In genomic region chr14:54714617-54715081, GRCm38 (mm10) we compare ENCODE assay signal across 8 mouse cellular contexts. TPM values are rescaled to one million over a fixed set of nuclear protein-coding genes. Genes with fewer than 3 reads are reported as not detected.
A peak's percentile ranks its signal among the peaks of the same experiment; 100 is the strongest.
DNase-seq lines count a peak whose midpoint lies in the region; ATAC-seq and TF ChIP-seq lines count a peak whose summit lies in the region.

No protein-coding gene starts in this region.

- H3K4me2 ChIP-seq in heart, embryonic 13.5 days: peak overlapping the region; percentile 88

- peaks cover 17% of the 10 kb centered on the region for H3K4me1 ChIP-seq in heart, embryonic 13.5 days
- H3K4me1 ChIP-seq in embryonic fibroblast, embryonic 13.5 days (ENCODE audit: control insufficient read depth, insufficient read depth, low read length): peaks cover 6% of the 10 kb centered on the region
- no peaks in the 10 kb centered on the region; the same call in 1 of the 2 replicates for H3K4me1 ChIP-seq in kidney, adult 2 months (ENCODE audit: control insufficient read depth, insufficient read depth, low read length)

- 0 out of 2 replicates have a peak, but pooled peaks have one; percentile 51 for ATAC-seq in heart, embryonic 13.5 days (ENCODE audit: extremely low read depth, insufficient number of reproducible peaks, low FRiP score, low TSS enrichment)

- H3K36me3 ChIP-seq in heart, embryonic 13.5 days: no peaks in the 10 kb centered on the region
- H3K36me3 ChIP-seq in kidney, adult 2 months (ENCODE audit: control insufficient read depth, insufficient read depth, low read length): no peaks in the 10 kb centered on the region

- peak overlapping the region; percentile 67 for H3K9ac ChIP-seq in heart, embryonic 13.5 days

- no peaks in the 10 kb centered on the region for H3K9me3 ChIP-seq in heart, embryonic 13.5 days

- peaks cover 18% of the 10 kb centered on the region; the same call in 1 of the 2 replicates for H3K27me3 ChIP-seq in heart, embryonic 13.5 days (replicated peaks)
- no peaks in the 10 kb centered on the region for H3K27me3 ChIP-seq in kidney, adult 2 months (replicated peaks; ENCODE audit: control insufficient read depth, insufficient read depth, low read length)

- H3K4me3 ChIP-seq in heart, embryonic 13.5 days: peak overlapping the region; percentile 46
- H3K4me3 ChIP-seq in embryonic fibroblast, embryonic 13.5 days (ENCODE audit: insufficient read depth, low read length): peak overlapping the region; percentile 41; the same call in 1 of the 2 replicates
- H3K4me3 ChIP-seq in kidney, adult 2 months (ENCODE audit: insufficient read depth, low read depth, low read length): peak overlapping the region; percentile 24

- WGBS in heart, embryonic 13.5 days: 4% methylated on average over 15 of the region's 15 CpGs
- under 1% methylated on average over 15 of the region's 15 CpGs for WGBS in kidney, adult 2 months

- TF ChIP-seq CTCF in embryonic fibroblast, embryonic 13.5 days (IDR thresholded peaks at IDR 0.05; ENCODE audit: borderline replicate concordance, insufficient read depth, low read length): no peak
- no peak for TF ChIP-seq CTCF in kidney, adult 2 months (conservative IDR thresholded peaks at IDR 0.05; ENCODE audit: insufficient read depth, insufficient read length, low read depth, low read length)

- H3K27ac ChIP-seq in heart, embryonic 13.5 days (replicated peaks): no peak overlapping the region
- H3K27ac ChIP-seq in embryonic fibroblast, embryonic 13.5 days (ENCODE audit: insufficient read depth, low read length): no peak overlapping the region
- H3K27ac ChIP-seq in kidney, adult 2 months (ENCODE audit: insufficient read depth, low read depth, low read length): no peak overlapping the region

- no peak for TF ChIP-seq POLR2A in embryonic fibroblast, embryonic 13.5 days (IDR thresholded peaks at IDR 0.05; ENCODE audit: low read depth, low read length)
- TF ChIP-seq POLR2A in kidney, adult 2 months (IDR thresholded peaks at IDR 0.05; ENCODE audit: low read depth, low read length): no peak

- DNase-seq in heart, adult 18-20 months: no peak
- DNase-seq in MN1 (ENCODE audit: low spot score): peak; percentile 54
- peak; percentile 39 for DNase-seq in kidney, adult 2 months
- peak; percentile 32 for DNase-seq in mesoderm, embryonic 11.5 days (ENCODE audit: low read depth, low spot score)
- DNase-seq in thymus, adult 18-20 months: peak; percentile 57 to 68
- DNase-seq in lung, postnatal 4 days: no peak

RNA-seq across cellular contexts. Expression of gene Cebpe, which starts 2.7 kb away (rescaled TPM):
- 0.11 TPM in 1 of 2 replicates, not detected in the other for polyA plus RNA-seq in heart, embryonic 13.5 days (2015; fragmentation: Nextera tagmentation; extraction: Ambion mirVana)
- total RNA-seq in heart, adult 18-20 months (2021): not detected
- not detected in 2 replicates for polyA plus RNA-seq in embryonic fibroblast, embryonic 13.5 days (2011; ENCODE audit: insufficient read length, low read depth, missing spikeins)
- 0.20 and 0.30 TPM in 2 replicates for polyA plus RNA-seq in kidney, adult 2 months (2012; rRNA removed)

RNA-seq across cellular contexts. Expression of gene Gm29776, which starts 16.0 kb away (rescaled TPM):
- 0.16 and 0.18 TPM in 2 replicates for polyA plus RNA-seq in heart, embryonic 13.5 days (2015; fragmentation: Nextera tagmentation; extraction: Ambion mirVana)
- total RNA-seq in heart, adult 18-20 months (2021): not detected
- polyA plus RNA-seq in embryonic fibroblast, embryonic 13.5 days (2011; ENCODE audit: insufficient read length, low read depth, missing spikeins): not detected in 2 replicates
- polyA plus RNA-seq in kidney, adult 2 months (2012; rRNA removed): 0.16 and 0.20 TPM in 2 replicates

RNA-seq across cellular contexts. Expression of gene Acin1, which starts 27.9 kb away (rescaled TPM):
- polyA plus RNA-seq in heart, embryonic 13.5 days (2015; fragmentation: Nextera tagmentation; extraction: Ambion mirVana): 81.2 and 85.3 TPM in 2 replicates
- 10 to 100 TPM; 64.7 to 81.3 TPM for total RNA-seq in heart, adult 18-20 months (2021)
- 184 and 243 TPM in 2 replicates for polyA plus RNA-seq in embryonic fibroblast, embryonic 13.5 days (2011; ENCODE audit: insufficient read length, low read depth, missing spikeins)
- 79.2 and 79.4 TPM in 2 replicates for polyA plus RNA-seq in kidney, adult 2 months (2012; rRNA removed)

RNA-seq across cellular contexts. Expression of gene 1700123O20Rik, which starts 28.6 kb away (rescaled TPM):
- polyA plus RNA-seq in heart, embryonic 13.5 days (2015; fragmentation: Nextera tagmentation; extraction: Ambion mirVana): 48.1 and 49.2 TPM in 2 replicates
- total RNA-seq in heart, adult 18-20 months (2021): 10 to 100 TPM; 15.4 to 15.5 TPM
- 51.6 and 58.9 TPM in 2 replicates for polyA plus RNA-seq in embryonic fibroblast, embryonic 13.5 days (2011; ENCODE audit: insufficient read length, low read depth, missing spikeins)
- polyA plus RNA-seq in kidney, adult 2 months (2012; rRNA removed): 54.0 and 57.5 TPM in 2 replicates

Comparison
In these comparisons a context has a peak if more than half of its experiments do, and no peak if none do; other contexts are left out.
1. DNase-seq: peak in MN1 (single experiment), kidney, adult 2 months (single experiment), mesoderm, embryonic 11.5 days (single experiment) and thymus, adult 18-20 months (2 of 2); none in heart, adult 18-20 months (0 of 2) and lung, postnatal 4 days (0 of 2).
2. Peak in every context shown above with its lines, with median percentiles within 50 percentile points of each other: H3K4me3 ChIP-seq.